Mouse (Mus musculus): ENCODE measurements around the gene Ppp6r3.

Gene Ppp6r3

DNA sequence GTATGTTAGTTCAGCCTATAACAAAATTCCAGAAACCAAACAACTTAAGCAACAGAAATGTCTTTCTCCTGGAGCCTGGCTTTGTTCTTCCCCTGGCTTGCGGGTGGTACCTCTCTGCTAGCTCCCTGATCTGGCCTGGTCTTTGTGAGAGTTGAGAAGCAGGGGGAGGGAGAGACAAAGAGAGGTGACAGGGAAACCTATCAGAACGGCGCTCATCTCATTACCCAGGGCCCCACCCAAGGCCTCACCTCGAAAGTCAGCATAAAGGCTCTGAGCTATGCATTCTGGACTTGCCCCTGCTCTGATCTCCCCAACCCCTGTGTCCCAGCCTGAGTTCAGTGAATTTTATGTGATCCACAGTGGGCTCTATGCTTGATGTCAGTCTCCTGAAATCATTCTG lies 140.9 kb downstream of the Ppp6r3 start:
- DNase-seq (ENCODE audit: low read depth, low spot score) = no peak

DNA sequence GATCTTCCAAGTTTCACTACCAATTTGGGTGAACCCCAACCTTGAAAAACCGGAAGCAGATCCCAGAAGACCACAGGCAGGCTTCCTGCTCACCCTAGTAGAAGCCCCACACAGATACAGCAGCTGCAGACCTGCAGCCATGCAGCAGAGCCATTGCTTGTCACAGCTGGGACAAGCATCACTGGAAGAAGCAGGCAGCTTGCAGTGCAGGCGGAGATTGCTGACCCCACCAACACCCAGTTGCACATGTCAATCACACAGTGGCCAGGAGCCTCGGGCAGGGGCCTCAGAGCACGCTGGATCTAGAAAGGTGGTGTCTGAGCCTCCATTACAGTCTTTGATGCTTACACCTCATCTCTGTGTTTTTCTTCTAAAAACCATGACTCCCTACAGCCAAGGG lies 141.4 kb downstream of the Ppp6r3 start:
- no peak for DNase-seq (ENCODE audit: low read depth, low spot score)

DNA sequence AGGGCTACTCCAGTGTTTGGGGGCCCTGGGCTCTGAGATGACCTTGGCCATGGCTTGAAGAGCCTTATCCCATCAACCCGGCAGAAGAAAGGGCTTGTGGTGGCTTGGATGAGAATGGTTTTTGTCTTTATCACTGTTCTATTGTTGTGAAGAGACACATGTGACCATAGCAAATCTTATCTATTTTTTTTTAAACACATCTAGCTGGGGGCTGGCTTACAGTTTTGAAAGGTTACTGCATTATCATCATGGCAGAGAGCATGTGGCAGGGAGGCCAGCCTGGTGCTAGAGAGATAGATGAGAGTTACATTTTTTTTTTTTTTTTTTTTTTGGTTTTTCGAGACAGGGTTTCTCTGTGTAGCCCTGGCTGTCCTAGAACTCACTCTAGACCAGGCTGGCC lies 143.6 kb downstream of the Ppp6r3 start:
- no peak for DNase-seq (ENCODE audit: low read depth, low spot score)

GRCm38 (mm10) chr19:3431066-3431465 lies 144.5 kb downstream of the Ppp6r3 start:
- no peak for DNase-seq (ENCODE audit: low read depth, low spot score)

GRCm38 (mm10) chr19:3429156-3429816 lies 146.3 kb downstream of the Ppp6r3 start:
- no peak for DNase-seq (ENCODE audit: low read depth, low spot score)

GRCm38 (mm10) chr19:3428057-3428830 lies 147.3 kb downstream of the Ppp6r3 start:
- DNase-seq (ENCODE audit: low read depth, low spot score) = no peak

GRCm38 (mm10) chr19:3424214-3424613 lies 151.3 kb downstream of the Ppp6r3 start:
- DNase-seq (ENCODE audit: low read depth, low spot score) = no peak

DNA sequence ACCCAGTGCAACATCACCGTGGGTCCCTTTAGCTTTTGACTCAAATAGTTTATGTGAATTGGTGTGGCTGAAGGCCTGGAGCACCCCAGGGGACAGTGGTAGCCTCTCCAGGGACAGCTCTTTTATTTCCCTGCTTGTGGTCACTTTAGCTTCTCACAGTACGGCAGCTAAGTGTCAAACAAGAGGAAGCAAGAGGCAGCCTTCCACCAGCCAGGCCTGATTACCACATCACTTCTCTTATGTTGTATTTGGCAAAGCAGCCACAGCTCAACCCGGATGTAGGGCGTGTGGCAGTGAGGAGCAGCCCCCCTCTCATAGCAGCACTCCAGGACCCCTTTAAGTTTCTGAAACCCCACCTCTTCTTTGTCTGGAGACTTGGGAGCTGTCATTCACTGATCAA lies 152.6 kb downstream of the Ppp6r3 start:
- no peak for DNase-seq (ENCODE audit: low read depth, low spot score)

DNA sequence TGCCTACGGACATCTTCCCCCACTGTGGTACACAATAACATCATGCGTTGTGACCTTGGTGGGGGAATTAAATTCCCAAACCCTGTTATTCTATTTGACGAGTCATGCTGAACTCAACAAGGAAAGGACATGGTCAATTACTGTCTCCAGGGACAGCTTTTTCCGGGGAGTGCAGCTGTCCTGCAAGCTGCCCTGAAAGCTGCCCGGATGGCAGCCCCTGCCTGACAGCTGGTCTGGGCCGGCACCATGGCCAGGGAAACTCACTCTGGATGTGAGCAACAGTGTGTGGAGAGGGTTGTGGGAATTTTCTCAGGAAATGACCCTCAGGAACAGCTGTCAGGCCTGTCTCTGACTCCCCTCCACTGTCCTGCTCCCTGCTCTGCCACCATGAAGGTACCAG lies 153.1 kb downstream of the Ppp6r3 start:
- no peak for DNase-seq (ENCODE audit: low read depth, low spot score)

- no peak for DNase-seq (ENCODE audit: low read depth, low spot score)
Observed at GRCm38 (mm10) chr19:3419251-3419650, 156.3 kb downstream of the Ppp6r3 start.

DNA sequence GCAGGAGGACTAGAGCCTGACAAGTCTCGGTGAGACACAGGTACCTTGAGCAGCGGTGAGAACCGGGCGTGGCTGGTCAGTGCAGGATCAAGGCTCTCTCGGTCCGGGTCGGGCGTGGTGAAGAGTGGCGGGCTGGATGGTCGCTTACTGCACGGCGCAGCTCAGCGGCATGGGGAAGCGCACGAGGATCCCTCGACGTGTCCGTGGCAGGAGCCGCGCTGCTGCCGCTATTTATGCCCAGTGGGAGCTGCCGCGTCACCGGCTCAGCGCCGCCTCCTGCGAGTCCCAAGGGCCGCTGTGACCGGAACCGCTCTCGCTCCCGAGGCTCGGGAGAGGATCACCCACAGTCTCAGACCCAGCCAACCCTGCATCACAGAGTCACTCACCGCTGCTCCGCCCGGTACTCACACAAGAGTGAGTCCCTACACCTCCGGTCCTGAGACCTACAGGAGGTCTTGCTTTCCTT lies 161.2 kb downstream of the Ppp6r3 start, which contains the start of gene Gal:
TSS of gene Gal (minus strand) at position 277 of the 466 bp plus-strand sequence.
- no peak for DNase-seq (ENCODE audit: low read depth, low spot score)

DNA sequence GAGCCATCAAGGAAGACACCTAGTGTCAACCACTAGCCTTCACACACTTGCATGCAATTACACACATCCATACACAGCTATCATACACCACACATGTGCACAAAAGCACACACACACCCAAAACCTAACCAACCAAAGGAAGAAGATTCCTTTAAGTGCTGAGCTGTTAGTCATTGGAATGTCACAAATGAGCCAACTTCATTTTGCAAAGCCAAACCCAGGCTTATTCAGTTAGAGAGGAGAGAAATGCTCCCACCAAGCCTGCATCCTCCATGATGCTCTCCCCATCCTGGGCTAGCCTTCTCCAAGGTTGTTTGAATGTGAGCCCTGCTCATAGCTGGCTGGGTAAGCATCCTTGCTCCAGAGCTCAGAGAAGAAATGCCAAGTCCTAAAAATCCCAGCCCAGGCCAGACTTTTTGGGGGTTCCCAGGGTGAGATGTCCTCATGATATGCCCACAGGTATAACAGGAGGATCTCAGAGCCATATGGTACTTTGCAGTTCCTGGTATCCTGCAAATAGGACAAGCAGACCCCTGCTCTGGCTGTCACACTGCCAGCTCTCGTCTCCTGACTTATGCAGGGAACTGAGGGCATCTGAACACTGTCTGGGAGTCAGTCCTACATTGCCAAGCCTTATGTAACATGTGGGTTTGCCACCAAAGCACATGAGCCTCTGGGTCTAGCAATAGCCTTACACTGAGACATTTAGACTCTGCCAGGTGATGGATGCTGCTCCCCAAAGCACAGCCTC lies 169.8 kb downstream of the Ppp6r3 start:
- DNase-seq (ENCODE audit: low read depth, low spot score) = no peak

Data from WW6 (cell line).